Mouse (Mus musculus) ES-E14 (cell line): ENCODE results near the gene Oxgr1. TPM values are rescaled to one million over a fixed set of nuclear protein-coding genes. Genes with fewer than 3 reads are reported as not detected.
A peak's percentile ranks its signal among the peaks of the same experiment; 100 is the strongest.
"Not testable (repeated sequence)": the region's sequence is repeated elsewhere in the genome, so short reads cannot be mapped to it uniquely, and the experiment has no call there.

Experiments used
- DNase-seq: peaks from one replicate; pipeline ENCODE4 v3.0.0-alpha.2; 2013; ENCODE audit warnings: low read depth, low spot score
- H3K27ac ChIP-seq: 2 replicates; pipeline ENCODE4 v1.5.1; 2012; ENCODE audit warnings: low read depth, mild to moderate bottlenecking, low read length, moderate library complexity, mixed read lengths; ENCODE audit not compliant: poor library complexity, insufficient read depth, severe bottlenecking
- H3K36me3 ChIP-seq: 2 replicates; pipeline ENCODE4 v1.6.1; 2012; ENCODE audit warnings: mild to moderate bottlenecking, low read length, moderate library complexity, mixed read lengths; ENCODE audit not compliant: control insufficient read depth, poor library complexity, insufficient read depth, severe bottlenecking
- H3K4me1 ChIP-seq, 2 experiments: fragments of 150-350 bp in 1 of 2; sonication (generic) in 1 of 2; 2 replicates each; pipeline ENCODE4 v1.6.1; 2012; ENCODE audit warnings: low read length in 2 of 2, mild to moderate bottlenecking in 1 of 2, mixed read lengths in 1 of 2; ENCODE audit not compliant: control insufficient read depth in 2 of 2, insufficient read depth in 2 of 2, poor library complexity in 1 of 2
- H3K4me3 ChIP-seq, 2 experiments: fragments of 150-350 bp in 1 of 2; sonication (generic) in 1 of 2; 2 replicates each; pipeline ENCODE4 v1.5.1; 2012; ENCODE audit warnings: low read length in 2 of 2, low read depth in 1 of 2, mild to moderate bottlenecking in 1 of 2, mixed read lengths in 1 of 2; ENCODE audit not compliant: insufficient read depth in 1 of 2, poor library complexity in 1 of 2, severe bottlenecking in 1 of 2
- H3K9ac ChIP-seq: 2 replicates; pipeline ENCODE4 v1.6.1; 2012; ENCODE audit warnings: low read depth, mild to moderate bottlenecking, low read length, mixed read lengths; ENCODE audit not compliant: poor library complexity, insufficient read depth, severe bottlenecking
- H3K9me3 ChIP-seq: fragments of 150-350 bp; sonication (generic); 2 replicates; pipeline ENCODE4 v1.6.1; 2012; ENCODE audit warnings: low read depth, mild to moderate bottlenecking, low read length; ENCODE audit not compliant: control insufficient read depth, insufficient read depth
- CHD2 ChIP-seq: IDR thresholded peaks from 2 replicates; pipeline ENCODE4 v1.6.1; 2014; ENCODE audit warnings: mild to moderate bottlenecking, low read depth, low read length, inconsistent platforms
- HCFC1 ChIP-seq: IDR thresholded peaks from 2 replicates; pipeline ENCODE4 v1.6.1; 2012; ENCODE audit warnings: low read length, inconsistent platforms, borderline replicate concordance; ENCODE audit not compliant: insufficient read depth
- MAFK ChIP-seq: IDR thresholded peaks from 2 replicates; pipeline ENCODE4 v1.6.1; 2014; ENCODE audit warnings: mild to moderate bottlenecking, low read depth, low read length, inconsistent platforms; ENCODE audit not compliant: insufficient read depth
- ZC3H11A ChIP-seq: IDR thresholded peaks from 2 replicates; pipeline ENCODE4 v1.6.1; 2012; ENCODE audit warnings: low read depth, mild to moderate bottlenecking, inconsistent platforms, low read length, borderline replicate concordance
- ZNF384 ChIP-seq: IDR thresholded peaks from 2 replicates; pipeline ENCODE4 v1.6.1; 2012; ENCODE audit warnings: low read depth, low read length, inconsistent platforms
- in situ Hi-C, 2 experiments: fragments of 600-800 bp; cut with MboI; formaldehyde crosslinking; loops; one replicate each; pipeline ENCODE4 v1.15.1; 2025; ENCODE audit warnings: low sequenced_read_pairs in 2 of 2, inconsistent platforms in 1 of 2; ENCODE audit not compliant: unreplicated experiment in 2 of 2
- total RNA-seq: library from RNA; depleted of rRNA; stranded (reverse); fragments of 300-350 nt; gene quantifications from 2 replicates; pipeline ENCODE4 v1.2.3, GENCODE M21; 2012

Oxgr1 gene
- total RNA-seq, 1 experiment = not detected

- H3K9me3 ChIP-seq = no peaks in the 10 kb centered on the region
- no peak overlapping the region for H3K9ac ChIP-seq
- no peak for TF ChIP-seq CHD2
- TF ChIP-seq MAFK = no peak
- no peak for TF ChIP-seq ZNF384
- TF ChIP-seq HCFC1 = no peak
- TF ChIP-seq ZC3H11A = no peak
- no peak for DNase-seq
- in situ Hi-C loops = no loop called here
- no peaks in the 10 kb centered on the region for H3K36me3 ChIP-seq
- H3K4me1 ChIP-seq = no peaks in the 10 kb centered on the region
- H3K4me3 ChIP-seq = no peak overlapping the region
- H3K27ac ChIP-seq = no peak overlapping the region
These were observed 39.6 kb downstream of the Oxgr1 start for GRCm38 (mm10) chr14:120002673-120003072.

- no peak for DNase-seq
- in situ Hi-C loops = no loop called here
- Histone ChIP-seq H3K9ac (no peak overlapping the region), H3K4me1 (no peaks in the 10 kb centered on the region; a peak in 1 of 4 replicates), H3K27ac (no peak overlapping the region), H3K4me3 (no peak overlapping the region), H3K36me3 (no peaks in the 10 kb centered on the region), H3K9me3 (no peaks in the 10 kb centered on the region)
- TF ChIP-seq HCFC1 (no peak), ZC3H11A (no peak), CHD2 (no peak), ZNF384 (no peak), MAFK (no peak)
These were observed 52.6 kb downstream of the Oxgr1 start for GRCm38 (mm10) chr14:119989651-119990050.

- Histone ChIP-seq H3K9me3 (no peaks in the 10 kb centered on the region), H3K4me1 (no peaks in the 10 kb centered on the region; a peak in 1 of 4 replicates), H3K27ac (no peak overlapping the region), H3K9ac (no peak overlapping the region), H3K4me3 (no peak overlapping the region), H3K36me3 (no peaks in the 10 kb centered on the region)
- DNase-seq = no peak
- in situ Hi-C loops = no loop called here
- TF ChIP-seq MAFK = no peak
- no peak for TF ChIP-seq HCFC1
- TF ChIP-seq ZC3H11A = no peak
- no peak for TF ChIP-seq CHD2
- TF ChIP-seq ZNF384 = no peak
These were observed 53.1 kb downstream of the Oxgr1 start for GRCm38 (mm10) chr14:119988937-119989645.

- Histone ChIP-seq H3K9me3 (no peaks in the 10 kb centered on the region), H3K4me3 (no peak overlapping the region), H3K27ac (no peak overlapping the region), H3K4me1 (no peaks in the 10 kb centered on the region; a peak in 1 of 4 replicates), H3K36me3 (no peaks in the 10 kb centered on the region), H3K9ac (no peak overlapping the region)
- no peak for DNase-seq
- TF ChIP-seq ZNF384 = no peak
- TF ChIP-seq HCFC1 = no peak
- TF ChIP-seq CHD2 = no peak
- no peak for TF ChIP-seq MAFK
- TF ChIP-seq ZC3H11A = no peak
- in situ Hi-C loops = no loop called here
These were observed 55.0 kb downstream of the Oxgr1 start for GRCm38 (mm10) chr14:119987257-119987656.

GRCm38 (mm10) chr14:119986778-119987177 is 55.5 kb downstream of the Oxgr1 start:
- no peaks in the 10 kb centered on the region for H3K36me3 ChIP-seq
- H3K9ac ChIP-seq = no peak overlapping the region
- TF ChIP-seq CHD2 = no peak
- no peak for TF ChIP-seq ZC3H11A
- TF ChIP-seq HCFC1 = no peak
- no peak overlapping the region for H3K4me3 ChIP-seq
- DNase-seq = no peak
- H3K27ac ChIP-seq = no peak overlapping the region
- no peaks in the 10 kb centered on the region for H3K9me3 ChIP-seq
- in situ Hi-C loops = no loop called here
- no peaks in the 10 kb centered on the region; a peak in 1 of 4 replicates for H3K4me1 ChIP-seq

- in situ Hi-C loops = not testable (repeated sequence)
These were observed 55.9 kb downstream of the Oxgr1 start for GRCm38 (mm10) chr14:119986351-119986750.

More at GRCm38 (mm10) chr14:119986351-119986750, 55.9 kb downstream of the Oxgr1 start:
- H3K9me3 ChIP-seq, H3K27ac ChIP-seq, H3K36me3 ChIP-seq, H3K4me1 ChIP-seq, H3K4me3 ChIP-seq, H3K9ac ChIP-seq: not testable (repeated sequence)
- DNase-seq = peak; percentile 17
